10 mouse cellular contexts compared by ENCODE assay signal in genomic region chr13:83068588-83068987, GRCm38 (mm10).
"Had no signal": no experiment of that assay in that cellular context is flagged by ENCODE, and none has a peak within 500 bp of the region (broad histone marks: within the 10 kb centered on the region; RNA-seq: fewer than 3 reads in every experiment).

No protein-coding gene starts in this region.

- H3K9ac ChIP-seq: liver, embryonic 12.5 days; lung, embryonic 15.5 days; midbrain, embryonic 15.5 days; neural tube, embryonic 12.5 days had no signal

- H3K36me3 ChIP-seq: limb, embryonic 10.5 days; liver, embryonic 12.5 days; lung, embryonic 15.5 days; midbrain, embryonic 15.5 days; neural tube, embryonic 12.5 days had no signal

- H3K4me2 ChIP-seq: liver, embryonic 12.5 days; lung, embryonic 15.5 days; midbrain, embryonic 11.5 days; midbrain, embryonic 15.5 days; neural tube, embryonic 12.5 days had no signal

- H3K27ac ChIP-seq: limb, embryonic 10.5 days; liver, embryonic 12.5 days; lung, embryonic 15.5 days; midbrain, embryonic 15.5 days; neural tube, embryonic 12.5 days had no signal

- H3K27me3 ChIP-seq: liver, embryonic 12.5 days; lung, embryonic 15.5 days; midbrain, embryonic 15.5 days; neural tube, embryonic 12.5 days had no signal

- ATAC-seq: liver, embryonic 12.5 days; midbrain, embryonic 15.5 days had no signal

- H3K9me3 ChIP-seq: limb, embryonic 10.5 days; liver, embryonic 12.5 days; lung, embryonic 15.5 days; midbrain, embryonic 15.5 days; neural tube, embryonic 12.5 days had no signal

- H3K4me3 ChIP-seq: limb, embryonic 10.5 days; liver, embryonic 12.5 days; lung, embryonic 15.5 days; midbrain, embryonic 15.5 days; neural tube, embryonic 12.5 days had no signal

- H3K4me1 ChIP-seq: limb, embryonic 10.5 days; liver, embryonic 12.5 days; lung, embryonic 15.5 days; midbrain, embryonic 15.5 days; neural tube, embryonic 12.5 days had no signal

- DNase-seq: kidney, adult 2 months; kidney, postnatal 25 days; layer of hippocampus, adult 9-11 months; thymus, postnatal 36 days had no signal
